Mouse (Mus musculus) testis, postnatal 10 days (tissue): Measurements from ENCODE around the gene Dusp28.

Experiments
- DNase-seq: peaks from one replicate; pipeline ENCODE4 v3.0.0; 2021; ENCODE audit warnings: low spot score

The Dusp28 gene

DNA sequence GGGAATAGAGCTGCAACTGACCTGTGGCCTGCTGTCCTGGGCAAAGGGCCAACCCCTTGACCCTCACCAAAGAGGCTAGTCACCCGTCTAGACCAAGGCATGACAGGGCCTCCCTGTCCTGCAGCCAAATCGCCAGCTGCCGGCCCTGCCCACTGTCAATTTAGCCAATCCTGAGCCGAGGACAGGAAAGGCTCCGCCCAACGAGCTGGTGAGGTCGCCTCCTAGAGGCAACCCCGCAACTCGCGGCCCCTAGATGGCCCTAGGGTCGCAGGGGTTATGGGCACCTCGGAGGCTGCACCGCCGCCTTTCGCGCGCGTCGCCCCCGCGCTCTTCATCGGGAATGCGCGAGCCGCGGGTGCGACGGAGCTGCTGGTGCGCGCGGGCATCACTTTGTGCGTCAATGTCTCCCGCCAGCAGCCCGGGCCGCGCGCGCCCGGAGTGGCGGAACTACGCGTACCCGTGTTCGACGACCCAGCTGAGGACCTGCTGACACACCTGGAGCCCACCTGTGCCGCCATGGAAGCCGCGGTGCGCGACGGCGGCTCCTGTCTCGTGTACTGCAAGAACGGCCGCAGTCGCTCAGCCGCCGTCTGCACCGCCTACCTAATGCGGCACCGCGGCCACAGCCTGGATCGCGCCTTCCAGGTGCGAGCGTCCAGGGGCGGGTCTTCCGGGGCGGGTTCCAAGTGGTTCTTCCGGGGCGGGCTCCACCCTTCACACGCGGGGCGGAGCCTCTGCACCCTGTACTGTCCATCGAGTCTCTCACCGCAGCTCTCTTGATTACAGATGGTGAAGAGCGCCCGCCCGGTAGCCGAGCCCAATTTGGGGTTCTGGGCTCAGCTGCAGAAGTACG lies at the start of gene Dusp28:
Dusp28 (plus strand) TSS at position 203 of the 853 bp plus-strand sequence.
- peak; percentile 91 for DNase-seq

GRCm38 (mm10) chr1:92861503-92861902 lies 45.3 kb upstream of the Dusp28 start:
- no peak for DNase-seq

DNA sequence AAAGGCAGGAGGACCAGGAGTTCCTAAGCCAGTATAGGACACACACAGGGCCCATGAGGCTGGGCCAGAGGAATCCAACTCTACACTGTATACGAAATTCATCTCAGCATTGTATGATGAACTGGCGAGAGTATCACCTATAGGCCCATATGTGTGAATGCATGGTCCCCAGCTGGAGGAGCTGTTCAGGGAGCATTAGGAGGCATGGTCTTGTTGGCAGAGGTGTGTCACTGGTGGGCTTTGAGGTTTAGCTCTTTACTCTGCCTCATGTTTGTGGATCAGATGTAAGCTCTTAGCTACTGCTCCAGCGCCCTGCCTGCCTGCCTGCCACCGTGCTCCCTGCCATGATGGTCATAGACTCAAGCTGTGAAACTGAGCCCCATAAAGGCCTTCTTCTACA lies 43.5 kb upstream of the Dusp28 start:
- DNase-seq = no peak

- DNase-seq = no peak
Measured at GRCm38 (mm10) chr1:92866170-92866569, 40.6 kb upstream of the Dusp28 start.

DNA sequence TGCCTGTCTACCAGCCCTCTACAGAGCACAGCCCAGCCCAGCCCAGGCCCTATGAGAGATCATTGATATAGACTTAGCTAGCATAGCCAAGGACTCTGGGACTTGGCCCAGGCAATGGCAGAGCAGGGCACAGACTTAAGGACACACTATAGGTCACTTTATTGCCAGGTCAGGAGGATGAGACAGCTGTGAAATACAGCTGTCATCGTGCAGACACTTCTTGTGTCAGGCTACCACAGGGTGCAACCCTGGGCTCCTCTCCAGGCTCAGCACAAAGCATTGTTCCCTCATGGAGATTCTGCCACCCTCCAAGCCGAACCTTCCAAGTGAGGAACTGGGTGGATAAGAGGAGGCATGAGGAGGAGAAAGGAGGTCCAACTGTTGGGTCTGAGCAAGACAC lies 36.8 kb upstream of the Dusp28 start:
- DNase-seq = no peak

- no peak for DNase-seq
Measured at GRCm38 (mm10) chr1:92872666-92873065, 34.1 kb upstream of the Dusp28 start.

DNA sequence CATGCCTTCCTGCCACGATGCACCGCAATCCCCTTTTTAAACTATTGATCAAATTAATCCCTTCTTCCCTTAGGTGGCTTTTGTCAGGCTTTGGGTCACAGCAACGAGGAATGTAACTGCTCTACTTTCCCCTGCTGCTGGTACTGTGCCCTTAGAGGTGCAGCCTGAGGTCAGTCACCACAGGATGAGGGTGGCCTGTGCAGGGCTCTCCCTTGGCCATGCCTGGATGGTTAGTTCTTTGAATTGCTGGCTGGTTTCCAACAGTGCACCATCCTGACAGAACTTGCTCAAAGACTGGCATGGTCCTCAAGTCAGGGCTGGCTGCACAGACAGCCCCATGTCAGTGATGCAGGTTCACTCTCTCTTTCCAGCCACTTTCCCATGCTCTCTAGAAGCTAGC lies 32.8 kb upstream of the Dusp28 start:
- no peak for DNase-seq

DNA sequence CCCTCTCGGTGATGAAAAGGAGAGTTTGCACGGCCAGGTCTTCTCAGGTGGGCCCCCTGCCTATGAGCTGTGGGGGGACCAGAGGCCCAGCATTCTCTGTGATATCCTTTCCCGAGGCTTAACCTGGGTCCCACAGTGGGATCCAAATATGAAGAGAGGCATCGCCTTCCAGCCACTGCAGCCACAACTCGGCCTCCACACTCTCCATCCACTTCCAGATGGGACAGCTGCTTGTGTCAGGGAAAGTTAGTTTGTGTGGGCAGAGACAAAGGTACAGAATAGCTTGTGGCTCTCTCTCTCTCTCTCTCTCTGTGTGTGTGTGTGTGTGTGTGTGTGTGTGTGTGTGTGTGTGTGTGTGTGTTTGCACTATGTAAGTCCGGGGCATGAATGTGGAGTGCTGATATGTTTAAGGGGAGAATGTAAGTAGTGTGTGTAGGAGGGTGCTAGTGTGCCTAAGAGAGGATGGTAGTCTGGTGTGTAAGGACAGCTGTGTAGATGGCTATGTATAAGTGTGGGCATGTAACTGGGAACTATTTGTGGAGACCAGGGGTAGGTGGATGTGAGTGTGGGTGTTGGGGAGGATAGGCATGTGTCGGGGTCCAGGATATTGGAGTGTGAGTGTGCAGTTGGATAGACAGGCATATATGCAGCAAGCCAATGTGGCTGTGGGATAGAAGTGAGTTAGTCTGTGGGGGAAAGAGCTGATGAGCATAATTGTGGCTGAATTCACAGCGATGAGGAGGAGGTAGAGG lies 31.2 kb upstream of the Dusp28 start:
- DNase-seq = no peak

DNA sequence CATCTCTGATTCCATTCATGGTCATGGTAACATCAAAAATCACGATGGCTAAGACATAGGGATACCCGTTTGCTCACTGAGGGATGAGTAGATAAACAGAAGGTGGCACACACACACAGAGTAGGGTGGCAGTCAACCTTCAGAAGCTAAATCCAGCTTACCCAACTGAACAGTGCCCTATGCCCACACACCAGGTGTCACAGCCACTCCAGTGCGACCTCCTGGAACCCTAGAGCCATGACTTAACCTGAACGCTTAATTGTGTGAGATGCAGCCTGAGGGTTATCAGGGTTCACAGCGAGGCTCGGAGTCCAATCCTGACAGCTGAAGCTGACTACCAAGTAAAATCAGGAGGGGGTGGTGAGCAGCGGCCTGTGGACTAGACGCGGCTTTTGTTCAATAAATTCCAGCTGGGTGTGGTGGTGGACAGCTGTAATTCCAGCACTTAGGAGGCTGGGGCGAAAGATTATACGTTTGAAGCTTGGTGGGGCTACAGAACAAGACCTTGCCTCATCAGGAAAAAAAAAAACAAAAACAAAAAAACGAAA lies 29.3 kb upstream of the Dusp28 start:
- no peak for DNase-seq

DNA sequence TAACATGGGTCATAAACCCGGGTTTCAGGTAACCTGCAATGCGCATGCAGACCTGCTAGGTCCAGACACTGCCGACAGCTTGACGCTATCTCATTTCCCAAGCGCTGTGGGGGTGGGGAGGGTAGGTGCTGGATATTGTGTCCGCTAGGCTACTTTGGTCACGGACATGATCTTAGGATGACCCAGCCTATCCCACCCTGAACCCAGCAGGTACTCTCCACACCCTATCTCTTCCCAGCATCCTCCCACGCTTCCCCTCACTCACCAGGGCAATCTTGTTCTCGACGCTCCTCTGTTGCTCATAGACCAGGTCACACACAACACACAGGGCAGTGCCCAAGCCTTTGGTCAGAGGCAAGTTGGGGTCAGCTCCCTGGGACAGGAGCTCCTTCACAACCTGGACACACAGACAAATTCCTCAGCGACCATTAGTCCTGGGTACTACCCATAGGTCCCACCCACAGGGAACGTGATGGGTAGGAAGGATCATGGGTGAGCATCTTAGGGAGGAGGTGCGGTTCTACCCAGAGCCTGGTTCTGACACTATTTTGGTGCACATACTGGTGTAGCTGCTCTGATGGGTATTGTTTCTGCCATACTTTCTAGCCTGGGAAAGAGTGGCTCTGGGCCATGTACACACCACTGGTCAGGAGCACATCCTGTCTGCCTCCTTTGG lies 28.6 kb upstream of the Dusp28 start:
- DNase-seq = no peak

GRCm38 (mm10) chr1:92879266-92879665 lies 27.5 kb upstream of the Dusp28 start:
- no peak for DNase-seq

DNA sequence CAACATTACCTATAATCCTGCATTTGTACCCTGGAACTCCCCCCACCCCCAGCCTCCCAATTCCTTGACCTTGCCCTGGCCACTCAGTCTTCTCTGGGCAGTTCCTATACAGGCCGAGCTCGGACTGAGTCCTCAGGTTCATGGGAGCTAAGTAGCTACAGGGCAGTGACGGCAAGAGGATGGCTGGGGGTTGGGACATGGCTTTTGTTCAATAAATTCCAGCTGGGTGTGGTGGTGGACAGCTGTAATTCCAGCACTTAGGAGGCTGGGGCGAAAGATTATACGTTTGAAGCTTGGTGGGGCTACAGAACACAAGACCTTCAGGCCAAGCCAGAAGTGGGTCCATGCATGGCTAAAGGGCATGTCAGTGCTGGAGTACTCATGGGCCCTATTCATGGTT lies 26.7 kb upstream of the Dusp28 start:
- no peak for DNase-seq

GRCm38 (mm10) chr1:92881982-92882381 lies 24.8 kb upstream of the Dusp28 start:
- DNase-seq = no peak

DNA sequence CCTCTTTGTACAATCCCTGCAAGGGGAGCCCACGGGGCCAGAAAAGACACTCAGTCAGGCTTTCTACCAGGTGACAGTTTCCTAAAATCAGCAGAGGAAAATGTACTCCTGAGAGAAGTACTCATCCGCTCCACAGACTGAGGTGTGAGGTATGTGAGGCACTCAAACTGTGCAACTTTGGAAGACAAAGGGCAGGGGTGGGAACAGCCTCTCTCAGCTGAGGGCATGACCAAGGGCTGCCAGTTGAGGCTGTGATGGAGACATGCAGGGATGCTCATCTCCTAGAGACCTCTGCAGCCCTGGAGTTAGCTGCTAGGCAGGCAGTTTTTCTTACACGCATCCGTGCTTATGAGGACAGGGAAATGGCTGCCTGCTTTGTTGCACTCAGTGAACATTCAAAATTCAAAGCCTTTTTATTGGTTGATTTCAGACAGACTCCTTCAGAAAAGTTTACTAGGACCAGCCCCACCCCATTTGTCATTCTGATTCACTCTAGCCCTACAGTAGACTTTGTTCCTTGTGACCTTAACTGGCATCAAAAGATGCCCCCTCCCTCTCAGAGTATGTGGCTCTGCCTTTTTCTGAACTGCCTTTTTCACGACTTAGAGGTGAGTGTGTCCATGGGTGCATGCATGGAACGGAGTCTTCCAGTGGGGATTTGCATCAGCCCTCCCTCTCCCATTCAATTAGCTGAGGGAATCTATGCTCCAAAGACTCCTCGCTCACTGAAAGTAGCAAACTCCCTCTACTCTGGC lies 17.7 kb upstream of the Dusp28 start:
- no peak for DNase-seq

DNA sequence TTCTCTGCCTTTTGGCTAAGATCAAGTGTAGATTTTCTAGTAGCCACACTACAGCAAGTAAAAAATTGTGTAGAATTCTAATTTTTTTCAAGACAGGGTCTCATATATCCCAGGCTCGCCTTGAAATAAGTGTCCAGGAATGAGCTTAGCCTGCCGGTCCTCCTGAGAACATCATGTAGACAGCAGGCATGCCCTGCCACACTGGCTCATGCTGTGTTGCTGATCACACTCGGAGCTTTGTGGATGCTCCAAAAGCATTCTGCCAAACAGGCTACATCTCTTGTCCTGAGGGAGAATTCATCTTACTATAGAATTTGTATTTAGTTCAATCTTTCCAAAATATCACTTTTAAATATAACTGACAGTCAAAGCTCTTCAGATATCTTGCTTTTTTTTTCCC lies 14.0 kb upstream of the Dusp28 start:
- no peak for DNase-seq

DNA sequence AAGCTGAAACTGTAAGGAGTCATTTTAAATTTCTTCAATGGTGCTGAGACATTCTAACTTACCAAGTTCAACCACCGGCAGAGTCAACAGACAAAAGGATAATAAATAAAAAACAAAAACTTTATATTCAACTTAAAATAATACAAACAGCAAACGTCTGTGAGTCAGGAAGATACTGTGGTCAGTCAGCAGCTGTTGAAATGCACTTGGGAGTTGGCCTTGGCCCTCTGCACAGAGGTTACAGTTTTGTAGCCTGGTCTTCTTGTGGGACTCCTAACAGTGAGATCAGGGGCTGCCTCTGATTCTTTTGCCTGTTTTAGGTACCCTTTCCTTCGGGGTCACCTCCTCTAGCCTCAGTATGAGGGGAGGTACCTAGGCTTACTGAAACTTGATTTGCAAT lies 12.9 kb upstream of the Dusp28 start:
- DNase-seq = no peak

DNA sequence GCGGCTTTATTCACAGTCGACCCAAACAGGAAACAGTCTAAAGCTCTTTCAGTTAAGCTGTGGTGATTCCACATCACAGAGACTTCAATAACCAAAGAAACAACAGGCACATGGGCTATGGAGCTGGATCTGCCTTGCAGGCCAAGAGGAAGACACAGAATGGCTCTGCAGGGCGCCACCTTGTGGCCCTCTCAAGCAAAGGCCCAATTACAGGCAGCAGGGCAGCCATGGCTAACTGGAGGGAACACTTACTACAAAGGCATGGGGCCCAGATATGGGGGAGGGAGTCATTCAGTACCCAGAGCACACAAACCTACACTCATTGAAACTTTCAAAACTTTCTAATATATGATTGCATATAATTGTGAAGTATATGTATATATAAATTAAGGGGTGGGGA lies 11.7 kb upstream of the Dusp28 start:
- peak; percentile 85 for DNase-seq

DNA sequence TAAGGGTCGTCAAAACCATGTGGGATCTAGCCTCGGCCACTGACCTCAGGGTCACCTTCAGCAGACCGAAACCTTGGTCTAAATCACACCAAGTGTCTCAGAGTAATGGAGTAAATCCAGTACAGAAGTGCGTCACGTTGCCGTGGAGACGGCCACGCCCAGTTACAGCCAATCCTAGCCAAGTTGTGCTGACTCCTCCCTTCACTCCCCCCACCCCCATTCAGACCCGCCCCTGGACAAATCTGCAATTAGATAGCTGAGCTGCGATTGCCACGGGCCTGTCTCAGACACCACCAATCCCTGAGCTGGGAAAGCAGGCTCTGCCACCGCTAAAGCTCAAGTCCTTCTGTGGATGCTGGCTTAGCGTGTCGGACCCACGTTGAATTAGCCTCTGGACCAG lies 4.0 kb upstream of the Dusp28 start, which contains the start of gene Ankmy1:
Ankmy1 (minus strand) TSS at position 121 of the 400 bp plus-strand sequence.
- peak; percentile 71 for DNase-seq

- DNase-seq = no peak
Measured at GRCm38 (mm10) chr1:92903627-92904026, 3.2 kb upstream of the Dusp28 start.

DNA sequence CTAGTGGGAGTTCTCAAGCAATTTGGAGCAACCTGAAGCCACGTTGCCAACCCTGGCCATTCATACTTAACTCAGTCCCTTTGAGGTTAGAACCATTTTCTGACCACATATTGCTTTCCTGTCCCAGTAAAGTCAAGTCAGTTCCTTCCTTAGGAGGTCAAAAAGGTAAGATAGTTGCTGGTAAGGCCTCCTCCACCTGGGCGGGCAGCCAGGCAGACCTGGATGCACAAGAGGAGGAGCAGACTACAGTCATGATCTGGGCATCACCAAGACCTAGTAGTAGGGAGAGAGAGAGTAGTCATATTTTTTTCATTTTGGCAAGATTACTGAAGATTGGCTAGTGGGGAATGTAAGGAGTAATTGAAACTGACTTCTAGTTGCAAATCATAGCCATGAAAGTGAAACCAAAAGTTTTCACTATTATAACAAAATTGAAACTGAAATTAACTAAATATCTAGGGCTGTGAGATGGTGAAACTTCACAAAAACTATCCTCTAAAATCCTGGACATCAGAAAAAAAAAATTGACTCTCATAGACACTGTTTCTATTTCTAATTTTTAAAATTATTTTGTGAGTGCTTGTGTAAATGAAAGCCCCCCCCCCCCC lies 974 bp upstream of the Dusp28 start:
- DNase-seq = no peak

DNA sequence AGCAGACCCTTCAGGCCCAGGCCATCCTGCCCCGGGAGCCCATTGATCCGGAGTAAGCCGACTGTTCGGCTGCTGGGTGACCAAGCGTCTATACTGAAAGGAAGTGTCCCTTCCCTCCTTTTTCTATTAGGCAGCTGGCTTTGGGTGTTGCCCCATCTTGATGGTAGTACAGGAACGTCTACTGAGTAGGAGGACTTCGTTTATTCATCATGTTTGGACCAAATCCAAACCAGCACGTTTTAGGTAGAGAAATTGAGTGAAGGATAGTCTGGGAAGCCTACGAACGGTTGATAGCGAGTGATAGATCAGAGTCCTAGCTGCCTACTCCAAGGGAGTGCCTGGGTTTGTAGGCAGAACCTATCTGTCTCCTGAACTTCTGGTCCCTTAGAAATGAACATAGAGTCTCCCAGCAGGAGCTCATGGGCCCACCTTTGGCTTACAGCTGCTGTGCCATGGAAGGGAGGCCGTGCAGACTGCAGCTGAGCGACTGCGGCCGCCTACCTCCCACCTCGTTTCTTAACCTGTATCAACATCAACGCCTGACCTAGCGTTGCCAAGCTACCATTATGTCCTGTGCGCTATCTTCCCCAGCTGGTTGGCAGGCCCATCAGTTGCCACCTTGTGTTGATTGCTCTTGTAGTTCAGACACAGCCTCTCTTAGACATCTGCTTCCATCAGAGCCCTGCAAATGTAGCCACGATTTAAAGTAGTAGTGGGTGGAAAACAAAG lies 1.0 kb downstream of the Dusp28 start:
- no peak for DNase-seq
